Mouse (Mus musculus): Measurements from ENCODE around the gene Tnni3k.

Tnni3k gene

GRCm38 (mm10) chr3:155055231-155055916, at the start of gene Tnni3k:
Tnni3k (minus strand) TSS chr3:155055407.
- DNase-seq (ENCODE audit: low spot score): no peak

DNA sequence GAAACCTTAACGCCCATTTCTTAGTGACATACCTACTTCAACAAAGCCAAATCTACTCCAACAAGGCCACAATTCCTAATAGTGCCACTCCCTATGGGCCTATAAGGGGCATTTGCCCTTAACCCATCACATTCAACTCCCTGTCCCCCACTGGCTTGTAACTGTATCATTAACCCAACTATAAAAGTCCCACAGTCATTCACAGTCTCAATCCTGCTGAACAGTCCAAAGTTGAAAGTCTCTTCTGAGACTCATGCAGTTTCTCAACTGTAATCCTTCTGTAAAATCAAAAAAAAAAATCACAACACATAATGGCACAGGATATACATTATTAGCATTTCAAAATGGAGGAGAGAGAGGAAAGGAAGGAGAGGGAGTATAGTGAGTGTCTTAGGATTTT, 44.1 kb upstream of the Tnni3k start:
- no peak for DNase-seq (ENCODE audit: low spot score)

DNA sequence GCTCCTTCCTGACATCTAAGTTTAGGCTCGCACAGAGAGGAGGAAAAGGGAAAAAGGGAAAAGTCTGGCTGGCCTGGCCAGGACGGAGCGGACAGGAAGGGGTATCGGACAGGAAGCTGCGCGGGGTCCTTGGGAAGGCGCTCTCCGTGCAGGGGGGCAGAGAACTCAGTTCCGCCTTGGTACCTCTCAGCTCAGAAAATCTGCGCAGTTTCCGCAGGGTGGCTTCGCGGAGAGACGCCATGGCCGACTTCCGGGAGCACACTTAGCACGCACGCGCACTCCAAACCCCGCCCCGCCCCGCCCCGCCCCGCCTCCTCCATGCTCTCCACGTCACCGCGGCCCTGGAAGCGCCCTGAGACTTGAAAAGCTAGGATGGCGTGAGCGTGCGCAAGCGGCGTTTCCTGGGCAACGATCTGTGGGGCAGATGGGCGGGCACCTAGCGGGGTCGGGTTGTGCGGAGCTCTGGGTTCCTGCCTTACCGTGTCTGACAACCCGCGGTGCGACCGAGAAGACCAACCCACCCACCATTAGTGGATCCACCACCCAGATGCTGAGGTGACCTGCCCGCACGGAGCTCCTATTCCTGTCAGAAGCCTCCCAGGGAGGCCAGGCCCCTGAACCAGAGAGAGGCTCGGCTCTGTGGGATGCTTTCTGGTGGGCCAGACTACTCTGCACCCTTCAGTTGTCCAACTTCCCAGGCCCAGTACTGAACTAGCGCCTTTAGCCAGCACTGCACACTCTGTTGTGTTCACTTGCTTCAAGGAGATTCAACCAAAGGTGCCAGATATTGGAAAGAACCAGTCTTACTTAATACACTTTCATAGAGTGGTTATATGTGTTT, 38.1 kb upstream of the Tnni3k start, which contains the start of the genes Fpgt and Lrriq3:
Gene Fpgt, minus strand, starts transcription at position 288 of the 841 bp plus-strand sequence.
Gene Lrriq3, plus strand, starts transcription at position 319 of the 841 bp plus-strand sequence.
- peak; percentile 82 for DNase-seq (ENCODE audit: low spot score)

GRCm38 (mm10) chr3:155092081-155092480, 36.9 kb upstream of the Tnni3k start:
- no peak for DNase-seq (ENCODE audit: low spot score)

- no peak for DNase-seq (ENCODE audit: low spot score)
Observed at GRCm38 (mm10) chr3:155077908-155078307, 22.7 kb upstream of the Tnni3k start.

- DNase-seq (ENCODE audit: low spot score): no peak
Observed at GRCm38 (mm10) chr3:155059449-155059822, 4.2 kb upstream of the Tnni3k start.

- DNase-seq (ENCODE audit: low spot score): no peak
Observed at GRCm38 (mm10) chr3:155058800-155059448, 3.7 kb upstream of the Tnni3k start.

DNA sequence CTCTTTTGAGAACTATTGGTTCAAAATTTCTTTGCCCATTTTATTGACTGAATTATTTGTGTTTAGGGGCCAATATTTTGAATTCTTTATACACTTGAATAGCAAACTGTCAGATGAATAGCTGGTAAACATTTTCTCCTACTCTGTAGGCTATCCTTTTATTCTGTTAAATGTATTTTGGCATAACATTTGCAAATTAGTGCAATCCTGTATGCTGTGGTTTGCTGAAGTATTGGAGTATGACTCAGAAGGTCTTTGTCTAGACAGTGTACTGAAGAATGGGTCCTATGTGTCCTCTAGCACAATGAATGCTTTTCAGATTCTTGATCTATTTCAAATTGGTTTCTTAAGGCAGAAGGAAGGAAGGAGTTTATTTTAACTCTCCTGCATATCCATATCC, 2.4 kb upstream of the Tnni3k start:
- DNase-seq (ENCODE audit: low spot score): no peak

DNA sequence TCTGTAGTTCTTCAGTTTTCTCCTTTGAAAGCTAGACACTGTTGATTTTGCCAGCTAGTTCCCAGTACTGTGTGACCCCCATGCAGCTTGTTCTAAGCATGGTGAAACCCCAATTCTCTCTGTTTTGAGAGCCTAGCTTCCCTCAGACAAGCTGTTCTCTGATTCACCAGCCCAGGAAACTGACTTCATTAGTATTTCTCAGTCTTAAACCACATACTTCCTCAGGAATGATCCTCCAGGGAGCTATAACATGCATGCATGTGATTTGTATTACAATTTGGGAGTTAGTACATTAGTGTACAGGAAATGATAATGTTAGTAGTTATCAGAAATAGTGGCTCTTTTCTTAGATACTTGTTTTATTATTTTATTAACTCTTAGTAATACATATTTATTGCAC, 1.4 kb upstream of the Tnni3k start:
- no peak for DNase-seq (ENCODE audit: low spot score)

GRCm38 (mm10) chr3:155053189-155053588, 2.0 kb downstream of the Tnni3k start:
- no peak for DNase-seq (ENCODE audit: low spot score)

DNA sequence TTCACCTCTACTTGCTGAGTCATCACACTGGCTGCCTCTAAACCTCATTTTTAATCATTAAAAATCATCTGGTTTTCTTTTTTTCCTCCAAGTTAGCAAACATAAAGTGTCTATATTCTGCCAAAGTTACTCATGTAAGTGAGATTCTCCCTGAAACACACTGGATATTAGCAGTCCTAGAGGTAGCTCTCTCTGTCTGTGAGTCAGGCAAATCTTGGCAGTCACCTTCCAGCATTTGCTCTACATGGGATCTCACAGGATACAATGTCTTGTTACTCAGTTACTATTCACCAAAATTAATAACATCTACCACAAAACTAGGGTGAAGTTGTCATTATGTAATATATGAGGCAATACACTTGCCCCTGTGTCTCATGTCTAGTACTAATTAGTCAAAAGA, 3.2 kb downstream of the Tnni3k start:
- no peak for DNase-seq (ENCODE audit: low spot score)

GRCm38 (mm10) chr3:155039012-155039836, 16.0 kb downstream of the Tnni3k start:
- no peak for DNase-seq (ENCODE audit: low spot score)

DNA sequence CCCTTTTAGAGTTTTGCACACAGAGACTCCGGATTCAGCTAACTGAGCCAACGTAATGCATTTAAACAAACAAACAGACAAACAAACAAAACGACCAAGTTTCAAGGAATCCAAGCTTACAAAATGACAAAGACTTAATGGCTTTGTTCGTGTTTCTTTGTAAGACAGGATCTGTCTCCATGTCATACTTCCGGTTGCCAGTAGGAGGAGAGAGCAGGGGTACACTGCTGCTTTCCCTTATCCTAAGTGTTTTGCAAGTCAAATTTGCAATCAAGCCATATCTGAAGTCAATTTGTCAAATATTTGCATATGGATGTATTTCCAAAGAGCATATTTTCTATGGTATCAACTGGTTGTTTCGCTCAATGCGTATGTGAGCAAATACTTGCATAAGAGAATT, 20.9 kb downstream of the Tnni3k start:
- no peak for DNase-seq (ENCODE audit: low spot score)

GRCm38 (mm10) chr3:155030200-155030599, 25.0 kb downstream of the Tnni3k start:
- no peak for DNase-seq (ENCODE audit: low spot score)

DNA sequence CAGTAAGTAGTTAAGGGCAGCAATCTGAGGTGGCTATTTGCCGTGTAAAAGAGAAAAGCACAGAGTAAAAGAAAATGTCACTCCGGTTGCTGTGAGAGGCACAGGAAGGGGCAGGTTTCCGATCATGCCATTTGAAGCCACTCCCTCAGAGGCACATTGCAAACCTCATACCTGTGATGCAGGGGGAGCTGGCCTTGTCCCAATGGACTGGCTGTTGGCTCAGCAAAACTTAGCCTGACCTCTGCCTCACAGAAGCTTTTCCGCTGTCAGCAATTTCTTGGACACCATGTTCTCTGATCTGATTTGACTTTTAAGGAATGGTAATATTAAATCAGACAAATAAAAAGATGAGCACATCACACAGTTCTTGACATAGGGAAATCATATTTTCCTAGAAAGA, 52.4 kb downstream of the Tnni3k start:
- DNase-seq (ENCODE audit: low spot score): no peak

DNA sequence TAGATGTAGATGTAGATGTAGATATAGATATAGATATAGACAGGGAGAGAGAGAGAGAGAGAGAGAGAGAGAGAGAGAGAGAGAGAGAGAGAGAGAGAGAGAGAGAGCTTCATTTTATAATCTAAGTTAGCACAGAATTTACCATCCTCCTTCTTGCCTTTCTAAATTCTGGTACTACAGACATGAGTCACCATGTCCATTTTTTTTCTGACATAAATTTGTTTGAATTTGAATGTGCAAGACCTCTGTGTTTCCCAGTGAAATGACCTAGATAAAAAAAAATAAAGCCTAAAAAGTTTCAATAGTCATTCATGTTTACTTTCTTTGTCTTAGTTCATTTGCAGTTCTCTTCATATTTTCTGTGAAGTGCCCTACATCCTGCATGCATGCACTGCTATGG, 54.2 kb downstream of the Tnni3k start:
- no peak for DNase-seq (ENCODE audit: low spot score)

DNA sequence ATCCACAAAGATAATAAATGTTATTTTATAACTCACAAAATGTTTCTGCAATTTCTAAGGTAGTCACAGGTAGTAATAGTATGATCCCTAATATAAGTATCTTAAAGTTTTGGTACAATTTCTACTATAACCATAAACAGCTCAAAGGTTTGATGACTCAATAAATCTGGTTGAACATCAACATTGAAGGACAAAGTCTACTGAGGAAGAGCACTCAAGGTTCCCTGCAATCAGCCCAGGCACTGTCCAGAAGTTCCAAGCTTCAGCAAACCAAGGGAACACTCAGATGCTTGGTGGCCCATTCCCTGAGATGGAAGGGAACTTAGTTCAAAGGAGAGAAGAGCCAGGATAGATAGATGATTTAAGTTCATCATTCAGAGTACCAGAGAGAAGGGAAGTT, 62.5 kb downstream of the Tnni3k start:
- DNase-seq (ENCODE audit: low spot score): no peak

GRCm38 (mm10) chr3:154979101-154979500, 76.1 kb downstream of the Tnni3k start:
- DNase-seq (ENCODE audit: low spot score): no peak

DNA sequence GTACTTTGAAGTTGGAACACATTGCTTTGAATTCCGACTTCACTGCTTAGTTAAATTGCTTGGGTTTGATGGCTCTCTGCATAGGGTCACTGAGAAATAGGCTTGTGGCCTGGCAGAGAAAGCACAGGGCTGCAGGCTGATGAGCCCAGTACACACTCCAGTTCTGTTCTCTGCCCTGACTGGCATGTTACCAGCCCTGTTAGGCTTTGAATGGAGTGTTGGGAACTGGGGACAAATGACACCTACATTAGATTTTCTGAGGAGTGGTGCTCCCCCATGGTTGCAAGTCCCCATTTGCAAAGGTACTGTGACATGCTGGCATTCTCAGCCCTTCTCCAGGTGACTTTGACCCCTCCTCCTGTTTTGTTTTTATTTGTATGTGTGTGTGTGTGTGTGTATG, 83.6 kb downstream of the Tnni3k start:
- DNase-seq (ENCODE audit: low spot score): no peak

GRCm38 (mm10) chr3:154970981-154971380, 84.2 kb downstream of the Tnni3k start:
- no peak for DNase-seq (ENCODE audit: low spot score)

DNA sequence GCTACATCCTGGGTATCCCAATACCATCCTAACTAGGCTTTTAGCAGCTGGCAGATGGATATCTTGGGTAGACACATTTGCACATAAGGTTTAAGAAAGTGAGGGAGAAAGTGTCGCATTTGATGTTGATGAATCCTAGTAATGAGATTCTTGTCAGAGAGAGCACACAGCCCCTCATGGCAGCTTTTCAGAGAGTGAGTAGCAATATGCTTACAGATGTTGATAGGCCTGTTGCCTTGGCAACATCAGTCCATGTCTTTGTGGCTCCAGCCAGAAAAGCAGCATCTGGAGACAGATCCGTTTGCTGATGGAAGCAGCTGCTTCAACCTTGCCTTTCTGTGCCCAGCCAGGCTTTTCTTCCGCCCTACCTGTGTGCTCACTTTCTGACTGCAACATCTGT, 93.9 kb downstream of the Tnni3k start:
- DNase-seq (ENCODE audit: low spot score): no peak

GRCm38 (mm10) chr3:154953088-154953487, 102.1 kb downstream of the Tnni3k start:
- DNase-seq (ENCODE audit: low spot score): no peak
